Mouse (Mus musculus) testis, adult 2 months (tissue): ENCODE measurements around the gene Igbp1. TPM values are rescaled to one million over a fixed set of nuclear protein-coding genes. Genes with fewer than 3 reads are reported as not detected.

Experiments
- H3K27ac ChIP-seq: fragments of 200-500 bp; 2 replicates; pipeline ENCODE4 v1.5.1; 2012; ENCODE audit warnings: low read depth, low read length; ENCODE audit not compliant: control insufficient read depth, insufficient read depth
- H3K27me3 ChIP-seq: fragments of 200-500 bp; 2 replicates; pipeline ENCODE4 v1.6.1; 2012; ENCODE audit warnings: mild to moderate bottlenecking, low read length, moderate library complexity; ENCODE audit not compliant: control insufficient read depth, insufficient read depth
- H3K36me3 ChIP-seq: fragments of 200-500 bp; 2 replicates; pipeline ENCODE4 v1.6.1; 2012; ENCODE audit warnings: mild to moderate bottlenecking, low read length; ENCODE audit not compliant: control insufficient read depth, insufficient read depth
- H3K4me1 ChIP-seq: fragments of 200-500 bp; 2 replicates; pipeline ENCODE4 v1.6.1; 2012; ENCODE audit warnings: low read length; ENCODE audit not compliant: control insufficient read depth, insufficient read depth
- H3K4me3 ChIP-seq: fragments of 200-500 bp; 2 replicates; pipeline ENCODE4 v1.5.1; 2012; ENCODE audit warnings: low read depth, mild to moderate bottlenecking, low read length, moderate library complexity, mixed read lengths; ENCODE audit not compliant: control insufficient read depth
- CTCF ChIP-seq: fragments of 200-500 bp; IDR thresholded peaks from 2 replicates; pipeline ENCODE4 v1.5.1; 2012; ENCODE audit warnings: low read depth, mild to moderate bottlenecking, inconsistent platforms, low read length, moderate library complexity; ENCODE audit not compliant: control insufficient read depth, insufficient read depth, insufficient replicate concordance
- POLR2A ChIP-seq: fragments of 200-500 bp; IDR thresholded peaks from 2 replicates; pipeline ENCODE4 v1.6.1; 2012; ENCODE audit warnings: low read depth, mild to moderate bottlenecking, inconsistent platforms, low read length, moderate library complexity; ENCODE audit not compliant: control insufficient read depth
- polyA plus RNA-seq: library from polyadenylated mRNA; depleted of rRNA; stranded (reverse); fragments of >200 nt; gene quantifications from 2 replicates; pipeline ENCODE4 v1.2.3, GENCODE M21; 2012; rRNA removed

Igbp1 gene
- polyA plus RNA-seq, 1 experiment: 3.3 TPM

- Histone ChIP-seq H3K36me3 (no peaks in the 10 kb centered on the region), H3K4me3 (no peak overlapping the region), H3K27me3 (no peaks in the 10 kb centered on the region), H3K27ac (no peak overlapping the region), H3K4me1 (no peaks in the 10 kb centered on the region)
- TF ChIP-seq CTCF: no peak
- TF ChIP-seq POLR2A: no peak
These were observed 61.9 kb downstream of the Igbp1 start for GRCm38 (mm10) chrX:100556026-100556425.

GRCm38 (mm10) chrX:100565696-100566095 is 71.6 kb downstream of the Igbp1 start:
- no peak overlapping the region for H3K4me3 ChIP-seq
- H3K36me3 ChIP-seq: no peaks in the 10 kb centered on the region
- no peaks in the 10 kb centered on the region for H3K4me1 ChIP-seq
- no peak overlapping the region for H3K27ac ChIP-seq
- H3K27me3 ChIP-seq: no peaks in the 10 kb centered on the region
- no peak for TF ChIP-seq CTCF
- TF ChIP-seq POLR2A: no peak

Other genes starting within 250 kb of the Igbp1 start
- gene Otud6a, start 65.3 kb upstream of the Igbp1 start, polyA plus RNA-seq: 6.8 and 7.3 TPM in 2 replicates
- gene Awat2, start 51.6 kb upstream of the Igbp1 start, polyA plus RNA-seq: 2.1 and 2.4 TPM in 2 replicates
- gene Dgat2l6, start 30.5 kb downstream of the Igbp1 start, polyA plus RNA-seq: not detected in 2 replicates
- gene Awat1, start 78.0 kb downstream of the Igbp1 start, polyA plus RNA-seq: 0.12 TPM in 1 of 2 replicates, not detected in the other
- not detected in 2 replicates for gene P2ry4, start 100.6 kb downstream of the Igbp1 start, polyA plus RNA-seq
- gene Arr3, start 111.2 kb downstream of the Igbp1 start, polyA plus RNA-seq: not detected in 2 replicates
- 1.0 and 1.1 TPM in 2 replicates for gene Kif4, start 131.4 kb downstream of the Igbp1 start, polyA plus RNA-seq
- 7.3 and 7.7 TPM in 2 replicates for gene Pdzd11, start 132.3 kb downstream of the Igbp1 start, polyA plus RNA-seq
- gene Gdpd2, start 235.6 kb downstream of the Igbp1 start, polyA plus RNA-seq: 1.6 and 1.8 TPM in 2 replicates